Mouse (Mus musculus) spleen, adult 2 months (tissue): ENCODE data around the gene Marc2. TPM values are rescaled to one million over a fixed set of nuclear protein-coding genes. Genes with fewer than 3 reads are reported as not detected.

Experiments used
- DNase-seq, 2 experiments: peaks; one replicate each; pipeline versions ENCODE4 v3.0.0 to v3.0.0-alpha.2; 2012 to 2021; ENCODE audit warnings: low spot score in 2 of 2, low read depth in 1 of 2
- H3K27ac ChIP-seq: fragments of 200-500 bp; 2 replicates; pipeline ENCODE4 v1.5.1; 2012; ENCODE audit warnings: low read length, inconsistent platforms; ENCODE audit not compliant: insufficient read depth
- H3K27me3 ChIP-seq: fragments of 200-500 bp; 2 replicates; pipeline ENCODE4 v1.6.1; 2012; ENCODE audit warnings: mild to moderate bottlenecking, moderate library complexity, low read length, inconsistent platforms; ENCODE audit not compliant: control insufficient read depth, insufficient read depth
- H3K36me3 ChIP-seq: fragments of 200-500 bp; 2 replicates; pipeline ENCODE4 v1.6.1; 2012; ENCODE audit warnings: mild to moderate bottlenecking, low read length, inconsistent platforms; ENCODE audit not compliant: control insufficient read depth, insufficient read depth
- H3K4me1 ChIP-seq: fragments of 200-500 bp; 2 replicates; pipeline ENCODE4 v1.6.1; 2011; ENCODE audit warnings: inconsistent platforms; ENCODE audit not compliant: control insufficient read depth, insufficient read depth, insufficient read length
- H3K4me3 ChIP-seq: fragments of 200-500 bp; 2 replicates; pipeline ENCODE4 v1.5.1; 2011; ENCODE audit warnings: mild to moderate bottlenecking, inconsistent platforms; ENCODE audit not compliant: insufficient read depth, insufficient read length; ENCODE audit errors: extremely low read depth
- CTCF ChIP-seq: fragments of 200-500 bp; IDR thresholded peaks from 2 replicates; pipeline ENCODE4 v1.5.1; 2011; ENCODE audit warnings: mild to moderate bottlenecking, inconsistent platforms; ENCODE audit not compliant: insufficient read depth, insufficient read length, insufficient replicate concordance; ENCODE audit errors: extremely low read depth
- POLR2A ChIP-seq: fragments of 200-500 bp; IDR thresholded peaks from 2 replicates; pipeline ENCODE4 v1.6.1; 2011; ENCODE audit warnings: low read depth, low read length, inconsistent platforms
- WGBS: fragments of 180-500 bp; shearing (Covaris S2); methylation state at CpG from one replicate; pipeline ENCODE4 v1.1.7; 2018; 5-methylcytosine and 5-hydroxymethylcytosine counted together
- polyA plus RNA-seq: library from polyadenylated mRNA; depleted of rRNA; stranded (reverse); fragments of >200 nt; gene quantifications from 2 replicates; pipeline ENCODE4 v1.2.3, GENCODE M21; 2012

The Marc2 gene
- polyA plus RNA-seq, 1 experiment = 52.4 TPM

DNA sequence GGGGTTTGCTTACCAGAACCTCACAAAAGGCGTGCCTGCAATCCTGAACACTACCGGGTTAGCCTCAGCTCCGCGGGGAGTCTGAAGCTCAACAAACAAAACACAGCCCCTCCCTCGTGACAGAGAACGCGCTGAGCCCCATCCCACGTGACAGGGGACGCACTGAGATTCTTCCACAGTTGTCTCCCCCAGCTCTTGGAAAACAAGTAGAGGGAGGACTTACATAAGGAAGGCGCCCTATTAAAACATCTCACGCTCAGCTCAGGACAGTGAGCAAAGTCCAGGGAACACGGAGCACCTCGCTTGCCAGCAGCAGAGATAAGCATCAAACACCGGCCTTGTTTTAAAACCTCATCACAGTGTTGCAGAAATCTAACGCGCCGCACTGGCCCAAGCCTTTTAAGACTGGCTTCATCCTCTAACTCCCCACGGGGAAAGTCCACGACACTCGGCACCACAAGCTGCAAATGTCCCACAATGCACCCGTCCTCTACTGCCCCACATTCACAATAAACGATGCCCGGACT is 19.0 kb downstream of the Marc2 start:
- no peak overlapping the region for H3K27ac ChIP-seq
- no peak for DNase-seq
- H3K36me3 ChIP-seq = peaks cover 16% of the 10 kb centered on the region
- WGBS = 91% methylated on average over 23 of the region's 23 CpGs
- TF ChIP-seq POLR2A = no peak
- TF ChIP-seq CTCF = no peak
- no peaks in the 10 kb centered on the region for H3K4me1 ChIP-seq
- no peaks in the 10 kb centered on the region for H3K27me3 ChIP-seq
- H3K4me3 ChIP-seq = no peak overlapping the region

DNA sequence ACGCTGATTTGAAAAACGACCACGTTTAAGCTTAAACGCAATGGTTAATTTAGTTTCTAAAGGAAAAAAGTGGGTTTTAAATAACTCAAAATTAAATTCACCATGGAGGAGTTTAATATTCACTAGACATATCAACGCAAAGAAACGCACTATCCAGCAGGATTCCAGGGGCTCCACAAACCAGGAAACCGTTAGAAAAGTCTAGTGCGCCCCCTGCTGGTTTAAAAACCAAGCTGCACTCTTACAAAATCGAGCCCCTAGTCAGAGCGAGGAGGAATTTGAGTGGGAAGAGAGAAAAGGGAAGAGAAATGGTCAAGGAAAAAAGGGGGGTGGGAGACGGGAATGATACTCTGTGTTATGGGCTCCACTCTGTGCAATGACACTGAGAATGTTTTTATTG is 21.2 kb downstream of the Marc2 start:
- TF ChIP-seq POLR2A (no peak), CTCF (peak; percentile 36; the same call in 1 of the 2 replicates)
- Histone ChIP-seq H3K36me3 (peaks cover 12% of the 10 kb centered on the region), H3K27me3 (no peaks in the 10 kb centered on the region), H3K4me1 (no peaks in the 10 kb centered on the region), H3K4me3 (no peak overlapping the region), H3K27ac (no peak overlapping the region)
- DNase-seq = no peak
- 37% methylated on average over 11 of the region's 11 CpGs for WGBS

- H3K27ac ChIP-seq = no peak overlapping the region
- H3K4me1 ChIP-seq = no peaks in the 10 kb centered on the region
These were observed 21.8 kb downstream of the Marc2 start for GRCm38 (mm10) chr1:184824439-184824851.

GRCm38 (mm10) chr1:184822678-184823077 is 23.6 kb downstream of the Marc2 start:
- H3K4me3 ChIP-seq = no peak overlapping the region
- H3K4me1 ChIP-seq = no peaks in the 10 kb centered on the region
- no peak overlapping the region for H3K27ac ChIP-seq
- TF ChIP-seq CTCF = no peak
- TF ChIP-seq POLR2A = no peak
- 84% methylated on average over 11 of the region's 11 CpGs for WGBS
- H3K36me3 ChIP-seq = peaks cover 21% of the 10 kb centered on the region
- no peaks in the 10 kb centered on the region for H3K27me3 ChIP-seq
- no peak for DNase-seq

More at GRCm38 (mm10) chr1:184824439-184824851, 21.8 kb downstream of the Marc2 start:
- Histone ChIP-seq H3K36me3 (peaks cover 11% of the 10 kb centered on the region), H3K27me3 (no peaks in the 10 kb centered on the region), H3K4me3 (no peak overlapping the region)
- 10% methylated on average over 12 of the region's 12 CpGs for WGBS
- DNase-seq = peak; percentile 44 to 77
- no peak for TF ChIP-seq POLR2A
- TF ChIP-seq CTCF = peak; percentile 96

DNA sequence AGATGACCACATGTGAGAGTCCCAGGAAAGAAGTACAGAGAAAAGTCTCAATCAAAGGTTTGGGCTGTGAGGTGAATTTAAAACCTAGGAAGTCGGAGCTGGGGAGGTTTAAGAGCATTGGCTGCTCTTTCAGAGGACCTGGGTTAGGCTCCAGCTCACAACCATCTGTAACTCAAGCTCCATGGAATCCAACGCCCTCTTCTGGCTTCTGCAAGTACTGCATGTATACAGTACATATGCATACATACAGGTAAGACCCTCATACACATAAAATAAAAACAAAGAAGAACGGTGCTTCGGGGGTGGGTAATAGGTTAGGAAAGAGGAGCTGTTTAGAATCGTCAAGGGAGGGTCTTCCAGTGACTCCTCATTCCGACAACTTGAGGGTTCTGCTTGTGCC is 28.5 kb downstream of the Marc2 start:
- Histone ChIP-seq H3K27ac (no peak overlapping the region), H3K4me3 (no peak overlapping the region), H3K36me3 (peaks cover 30% of the 10 kb centered on the region), H3K27me3 (no peaks in the 10 kb centered on the region), H3K4me1 (no peaks in the 10 kb centered on the region)
- TF ChIP-seq POLR2A = no peak
- no peak for TF ChIP-seq CTCF
- 89% methylated on average over 6 of the region's 6 CpGs for WGBS
- no peak for DNase-seq

DNA sequence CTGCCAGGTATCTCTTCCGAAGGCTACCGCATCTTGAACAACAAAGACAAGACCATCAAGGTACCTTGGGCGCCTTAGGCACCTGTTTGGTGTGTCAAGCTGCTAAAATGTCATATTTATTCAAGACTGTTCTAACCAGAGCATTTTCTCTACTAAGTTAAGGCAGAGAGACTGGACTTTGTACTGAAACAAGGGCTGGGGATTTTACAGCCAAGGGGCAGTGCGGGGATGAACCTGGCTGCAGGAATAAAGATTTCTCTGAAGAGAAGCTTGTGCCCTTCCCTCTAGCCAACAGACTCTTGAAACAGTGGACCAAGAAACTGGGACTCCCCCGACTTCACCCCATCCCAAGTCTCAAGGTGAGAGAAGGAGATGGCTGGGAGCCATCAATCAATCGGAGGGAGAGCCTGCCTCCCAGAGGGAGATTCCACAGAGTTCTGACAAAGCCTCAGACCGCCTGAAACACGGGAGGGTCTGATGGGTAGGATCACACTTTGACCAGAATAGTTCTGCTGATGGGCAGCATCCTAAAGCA is 34.5 kb downstream of the Marc2 start:
- Histone ChIP-seq H3K27me3 (no peaks in the 10 kb centered on the region), H3K4me1 (no peaks in the 10 kb centered on the region; the same call in 1 of the 2 replicates), H3K36me3 (peaks cover 7% of the 10 kb centered on the region), H3K27ac (no peak overlapping the region), H3K4me3 (no peak overlapping the region)
- WGBS = 93% methylated on average over 8 of the region's 8 CpGs
- no peak for TF ChIP-seq POLR2A
- TF ChIP-seq CTCF = no peak
- no peak for DNase-seq
